Mouse (Mus musculus) megakaryocyte progenitor cell, adult 5-6 weeks (primary cell): ENCODE measurements around the gene Ppp2r5a. TPM values are rescaled to one million over a fixed set of nuclear protein-coding genes. Genes with fewer than 3 reads are reported as not detected.

ENCODE experiments used
- ATAC-seq: replicated peaks from 2 replicates; pipeline ENCODE4 v1.8.0; 2016; ENCODE audit warnings: mild to moderate bottlenecking, moderate TSS enrichment, inconsistent platforms; ENCODE audit not compliant: poor library complexity
- total RNA-seq, 2 experiments: library from RNA; stranded (forward) in 1 of 2; stranded (reverse) in 1 of 2; fragments of 157-497, 149-512 nt in 1 of 2; fragments of 200-1000 nt in 1 of 2; gene quantifications; 2 replicates each; pipeline versions ENCODE4 v1.2.3 to v1.2.4; 2015 to 2017

The Ppp2r5a gene
- total RNA-seq, 2 experiments from 2014 or later, result 125 to 129 TPM

GRCm38 (mm10) chr1:191381955-191382736 is 20.9 kb downstream of the Ppp2r5a start:
- no peak for ATAC-seq

DNA sequence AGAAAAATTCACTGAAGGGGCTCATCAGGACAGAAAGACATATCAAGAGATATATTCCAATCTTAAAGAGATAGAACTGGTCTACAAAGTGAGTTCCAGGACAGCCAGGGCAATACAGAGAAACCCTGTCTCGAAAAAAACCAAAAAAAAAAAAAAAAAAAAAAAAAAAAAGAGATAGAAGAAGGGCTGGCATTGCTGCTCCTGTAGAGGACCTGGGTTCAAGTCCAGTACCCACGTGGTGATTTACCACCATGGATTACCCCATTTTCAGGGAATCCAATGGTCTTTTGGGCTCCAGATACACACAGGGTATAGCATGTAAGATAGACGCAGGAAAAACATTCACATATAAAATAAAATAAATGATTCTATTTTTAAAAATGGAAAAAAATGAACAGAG is 22.2 kb downstream of the Ppp2r5a start:
- ATAC-seq, result no peak

DNA sequence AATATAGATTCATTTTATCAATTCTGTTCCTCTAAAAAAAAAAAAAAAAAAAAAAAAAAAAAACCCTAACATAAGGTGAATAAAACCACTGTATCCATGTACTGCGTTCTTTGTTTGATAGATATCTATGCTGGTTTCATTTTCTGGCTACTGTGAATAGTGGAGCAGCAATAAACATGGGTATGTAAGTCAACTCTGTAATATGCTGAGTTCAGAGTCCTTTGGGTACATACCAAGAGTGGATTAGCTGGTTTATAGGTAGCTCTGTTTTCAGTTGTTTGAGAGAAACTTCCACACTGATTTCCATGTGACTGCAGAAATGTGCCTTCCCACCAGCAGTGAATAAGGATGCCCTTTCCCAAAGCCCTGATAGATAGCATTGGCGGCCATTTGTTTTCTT is 25.0 kb downstream of the Ppp2r5a start:
- no peak for ATAC-seq

DNA sequence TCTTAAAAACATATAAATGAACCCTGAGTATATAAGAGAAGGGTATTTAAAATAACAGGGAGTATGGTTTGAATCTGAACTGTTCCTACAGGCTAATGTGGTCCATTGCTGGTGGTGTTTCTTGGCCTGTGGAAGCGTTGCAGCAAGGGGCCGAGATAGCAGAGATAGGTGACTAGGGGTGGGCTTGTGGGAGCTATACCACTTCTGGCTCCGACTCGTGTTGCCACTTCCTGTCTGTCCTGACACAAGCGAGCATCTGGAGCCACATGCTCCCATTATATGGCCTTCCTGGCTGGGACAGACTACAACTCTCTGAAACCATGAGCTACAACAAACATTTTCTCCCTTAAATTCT is 27.5 kb downstream of the Ppp2r5a start:
- 0 out of 2 replicates have a peak, but pooled peaks have one; percentile 8 for ATAC-seq

GRCm38 (mm10) chr1:191374993-191375643 is 28.0 kb downstream of the Ppp2r5a start:
- ATAC-seq, result peak; percentile 99

GRCm38 (mm10) chr1:191369140-191369539 is 33.9 kb downstream of the Ppp2r5a start:
- no peak for ATAC-seq

- ATAC-seq, result no peak
Observed at GRCm38 (mm10) chr1:191368193-191368592, 34.9 kb downstream of the Ppp2r5a start.

DNA sequence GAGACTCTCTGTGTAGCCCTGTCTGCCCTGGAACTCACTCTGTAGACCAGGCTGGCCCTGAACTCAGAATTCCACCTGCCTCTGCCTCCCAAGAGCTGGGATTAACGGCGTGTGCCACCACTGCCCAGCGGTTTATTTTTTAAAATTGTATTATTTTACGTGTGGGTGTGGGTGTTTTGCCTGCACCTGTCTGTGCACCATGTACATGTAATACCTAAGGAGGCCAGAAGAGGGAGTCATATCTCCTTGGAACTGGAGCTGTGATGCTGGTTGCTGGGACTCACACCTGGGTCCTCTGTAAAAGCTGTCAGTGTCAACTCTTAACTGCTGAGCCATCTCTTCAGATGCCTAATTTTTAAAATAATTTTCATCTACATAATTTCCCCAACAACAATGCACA is 38.6 kb downstream of the Ppp2r5a start:
- ATAC-seq, result peak; percentile 96

GRCm38 (mm10) chr1:191362412-191362811 is 40.7 kb downstream of the Ppp2r5a start:
- ATAC-seq, result no peak

DNA sequence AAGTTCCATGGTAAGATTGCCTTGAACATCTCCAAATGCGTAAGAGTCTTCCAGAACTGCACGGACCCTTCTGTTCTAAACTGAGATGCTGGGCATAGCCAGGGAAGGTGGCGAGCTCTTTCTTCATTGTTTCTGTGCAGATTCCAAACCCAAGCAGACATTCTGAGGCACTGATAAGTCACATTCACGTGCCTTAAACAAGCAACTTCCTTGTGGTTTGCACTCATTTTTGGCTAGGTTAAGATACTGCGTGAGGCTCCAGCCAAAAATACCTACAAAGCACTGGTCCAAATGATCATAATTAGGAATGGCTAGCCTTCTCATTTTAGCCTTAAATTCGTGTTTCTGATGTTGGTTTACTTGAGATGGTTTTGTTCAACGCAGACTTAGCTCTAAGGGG is 43.6 kb downstream of the Ppp2r5a start:
- no peak for ATAC-seq

DNA sequence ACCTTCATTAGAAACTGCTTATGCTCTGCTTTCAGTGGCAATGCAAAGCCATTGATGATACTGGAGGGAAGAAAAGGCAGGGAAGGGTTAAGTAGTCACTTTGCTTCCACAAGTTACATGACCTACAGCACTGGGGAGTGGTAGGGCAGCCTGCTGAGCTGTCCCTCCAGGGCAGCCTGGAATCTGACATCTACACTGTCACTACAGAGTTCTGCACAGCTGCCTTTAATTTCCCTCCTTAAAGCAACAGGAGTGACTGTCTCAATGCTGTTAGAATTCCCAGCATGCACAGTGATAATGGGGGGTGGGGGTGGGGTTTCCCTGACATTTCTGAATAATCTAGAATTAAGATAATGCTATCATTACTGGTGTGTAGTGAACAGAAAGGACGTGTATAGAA is 46.1 kb downstream of the Ppp2r5a start:
- no peak for ATAC-seq

DNA sequence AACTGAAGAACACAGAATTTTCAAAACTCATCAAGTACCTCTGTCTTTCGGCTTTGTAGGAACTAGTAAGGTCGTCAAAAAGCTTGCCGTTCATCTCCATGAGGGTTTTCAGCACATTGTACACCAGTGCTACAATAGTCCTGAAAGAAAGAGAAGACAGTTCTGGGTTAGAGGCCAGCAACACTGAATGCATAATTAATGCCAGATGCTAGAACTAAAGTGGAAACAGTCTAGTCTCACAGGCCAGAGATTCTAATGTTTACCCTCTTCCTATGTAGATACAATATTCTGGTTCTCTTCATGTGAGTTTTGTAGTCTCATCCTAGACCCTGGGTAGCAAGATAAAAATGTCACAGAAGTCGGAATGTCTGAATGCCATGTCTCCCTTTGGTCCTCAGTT is 49.2 kb downstream of the Ppp2r5a start:
- ATAC-seq, result no peak

- ATAC-seq, result 0 out of 2 replicates have a peak, but pooled peaks have one; percentile 40
Observed at GRCm38 (mm10) chr1:191352786-191353488, 50.1 kb downstream of the Ppp2r5a start.

- no peak for ATAC-seq
Observed at GRCm38 (mm10) chr1:191350355-191350754, 52.7 kb downstream of the Ppp2r5a start.

DNA sequence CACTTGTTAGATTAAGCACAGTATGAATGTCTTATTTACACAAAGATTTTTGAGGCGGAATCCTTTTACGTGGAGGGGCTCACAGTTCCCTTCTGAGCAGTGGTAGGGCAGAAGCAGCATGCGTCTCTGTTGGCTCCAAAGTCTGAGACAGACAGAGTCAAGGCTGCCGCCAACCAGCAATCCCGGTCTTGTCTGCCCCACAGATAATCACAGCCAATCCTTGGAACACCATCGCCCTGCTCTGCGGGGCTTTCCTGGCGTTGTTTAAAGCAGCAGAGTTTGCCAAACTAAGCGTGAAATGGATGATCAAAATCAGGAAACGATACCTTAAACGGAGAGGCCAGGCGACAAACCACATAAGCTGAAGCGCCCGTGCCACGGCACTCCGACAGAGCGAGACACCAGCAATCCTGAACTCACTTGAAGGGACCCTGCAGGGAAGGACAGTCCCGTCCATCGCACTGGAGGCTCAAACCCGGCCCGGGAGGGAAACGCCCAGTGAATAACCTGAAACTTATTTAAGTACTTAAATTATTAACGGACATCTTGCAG is 53.5 kb downstream of the Ppp2r5a start:
- no peak for ATAC-seq

DNA sequence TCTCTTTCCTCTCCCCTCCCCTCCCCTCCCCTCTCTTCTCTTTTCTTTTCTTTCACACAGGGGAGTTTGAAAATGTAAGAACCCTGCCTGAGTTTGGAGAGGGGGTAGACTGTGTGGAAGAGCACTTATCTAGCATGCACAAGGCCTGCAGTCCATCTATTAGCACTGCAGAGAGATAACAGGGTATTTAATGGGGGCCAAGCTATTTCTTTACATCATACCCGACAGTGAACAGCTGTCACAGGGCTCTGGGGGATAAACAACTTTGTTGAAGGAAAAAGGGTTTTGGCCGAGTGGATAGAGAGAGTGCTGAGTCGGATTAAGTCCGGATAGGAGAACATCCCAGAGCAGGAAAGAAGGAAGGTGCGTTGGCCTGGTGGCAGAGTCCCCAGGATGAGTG is 54.1 kb downstream of the Ppp2r5a start:
- no peak for ATAC-seq

GRCm38 (mm10) chr1:191348592-191348991 is 54.5 kb downstream of the Ppp2r5a start:
- no peak for ATAC-seq

- ATAC-seq, result no peak
Observed at GRCm38 (mm10) chr1:191347602-191348001, 55.5 kb downstream of the Ppp2r5a start.

DNA sequence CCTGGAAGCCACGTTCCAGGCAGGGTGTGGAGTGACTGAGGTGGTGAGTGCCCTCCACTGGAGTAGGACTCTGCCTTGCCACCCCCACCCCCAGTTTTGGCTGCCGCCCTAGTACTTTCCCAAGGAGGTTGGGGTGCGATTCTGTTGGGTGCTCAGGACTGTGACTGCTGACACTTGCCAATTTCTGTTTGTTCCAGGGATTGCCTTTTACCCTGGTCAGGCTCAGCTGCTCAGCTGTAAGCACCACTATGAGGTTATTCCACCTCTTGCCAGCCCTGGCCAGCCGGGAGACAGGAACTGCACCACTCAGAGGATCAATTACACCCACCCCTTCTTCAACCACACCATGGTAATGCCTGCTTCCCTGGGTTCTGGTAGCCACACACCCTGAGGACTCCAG is 62.5 kb downstream of the Ppp2r5a start:
- ATAC-seq, result no peak

- ATAC-seq, result no peak
Observed at GRCm38 (mm10) chr1:191339876-191340275, 63.2 kb downstream of the Ppp2r5a start.

DNA sequence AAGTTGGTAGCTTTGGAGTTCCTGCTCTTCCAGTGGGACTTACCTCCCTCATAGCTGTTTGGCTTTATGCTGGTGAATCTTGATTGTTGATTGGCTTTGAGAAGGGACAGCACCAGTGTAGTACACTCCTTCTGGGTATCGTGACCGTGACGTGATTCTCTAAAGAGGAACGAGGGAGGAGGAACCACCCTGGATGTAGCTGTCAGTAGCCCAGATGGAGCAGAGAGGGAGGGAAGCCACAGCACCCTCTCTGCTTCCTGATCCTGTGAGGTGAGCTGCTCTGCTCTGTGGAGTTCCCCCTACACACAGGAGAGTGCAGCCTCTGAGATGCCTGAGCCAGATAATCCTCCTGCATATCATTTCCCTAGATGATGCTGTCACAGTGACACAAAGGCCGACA is 68.6 kb downstream of the Ppp2r5a start:
- peak; percentile 86 for ATAC-seq

- no peak for ATAC-seq
Observed at GRCm38 (mm10) chr1:191330356-191330755, 72.7 kb downstream of the Ppp2r5a start.
